Comparison of ENCODE assay signal across 8 mouse cellular contexts in genomic region chr3:17848181-17848580, GRCm38 (mm10).
A peak's percentile ranks its signal among the peaks of the same experiment; 100 is the strongest.
DNase-seq lines count a peak whose midpoint lies in the region; ATAC-seq lines count a peak whose summit lies in the region.

No protein-coding gene starts in this region.

- peak; percentile 21 for DNase-seq in kidney, adult 9 months
- DNase-seq in kidney, adult 11 months: no peak
- DNase-seq in 3T3-L1 (ENCODE audit: low read depth, low spot score): peak; percentile 43
- peak; percentile 70 for DNase-seq in ES-CJ7 (ENCODE audit: low read depth, low spot score)
- peak; percentile 27 for DNase-seq in embryo, embryonic 9.5 days (ENCODE audit: extremely low spot score)
- DNase-seq in retina, embryonic 14.5 days (ENCODE audit: low spot score): peak; percentile 57
- no peak for DNase-seq in ovary, postnatal 10 days (ENCODE audit: low spot score)

- H3K36me3 ChIP-seq in heart, embryonic 11.5 days (ENCODE audit: control insufficient read depth, insufficient read depth, low read length): no peaks in the 10 kb centered on the region

- no peak overlapping the region for H3K4me3 ChIP-seq in heart, embryonic 11.5 days (ENCODE audit: low read depth, low read length)

- no peaks in the 10 kb centered on the region for H3K27me3 ChIP-seq in heart, embryonic 11.5 days (ENCODE audit: control insufficient read depth, insufficient read depth, low read length)

- no peak overlapping the region for H3K4me2 ChIP-seq in heart, embryonic 11.5 days

- ATAC-seq in heart, embryonic 11.5 days (replicated peaks; ENCODE audit: insufficient number of reproducible peaks, low FRiP score, low TSS enrichment): no peak

- no peak overlapping the region for H3K9ac ChIP-seq in heart, embryonic 11.5 days (ENCODE audit: low read depth, low read length)

- no peak overlapping the region for H3K27ac ChIP-seq in heart, embryonic 11.5 days (ENCODE audit: low read depth, low read length)

- no peaks in the 10 kb centered on the region for H3K4me1 ChIP-seq in heart, embryonic 11.5 days (ENCODE audit: control insufficient read depth, insufficient read depth, low read length)

- no peaks in the 10 kb centered on the region for H3K9me3 ChIP-seq in heart, embryonic 11.5 days (replicated peaks; ENCODE audit: control insufficient read depth, low read length)

Comparison
In these comparisons a context has a peak if more than half of its experiments do, and no peak if none do; other contexts are left out.
1. DNase-seq: peak in kidney, adult 9 months (single experiment), 3T3-L1 (single experiment), ES-CJ7 (single experiment), embryo, embryonic 9.5 days (single experiment) and retina, embryonic 14.5 days (single experiment); none in kidney, adult 11 months (single experiment) and ovary, postnatal 10 days (single experiment).